Mouse (Mus musculus) heart, embryonic 13.5 days (tissue): ENCODE results near the gene Samd4b. TPM values are rescaled to one million over a fixed set of nuclear protein-coding genes. Genes with fewer than 3 reads are reported as not detected.

ENCODE experiments used
- ATAC-seq: fragments of 200-750 bp; cut with Nextera tagmentation; 2 replicates; pipeline ENCODE4 v1.8.0; 2017; ENCODE audit warnings: moderate TSS enrichment; ENCODE audit not compliant: insufficient number of reproducible peaks, low FRiP score, low TSS enrichment; ENCODE audit errors: extremely low read depth
- H3K27ac ChIP-seq: fragments of 300-500 bp; sonication (generic); replicated peaks from 2 replicates; pipeline ENCODE4 v1.5.1; 2015; ENCODE audit warnings: moderate library complexity, mild to moderate bottlenecking, inconsistent platforms
- H3K27me3 ChIP-seq: fragments of 300-500 bp; sonication (generic); replicated peaks from 2 replicates; pipeline ENCODE4 v1.6.1; 2015; ENCODE audit warnings: mild to moderate bottlenecking, inconsistent platforms
- H3K36me3 ChIP-seq: fragments of 300-500 bp; sonication (generic); 2 replicates; pipeline ENCODE4 v1.6.1; 2015; ENCODE audit warnings: mild to moderate bottlenecking, inconsistent platforms
- H3K4me1 ChIP-seq: fragments of 300-500 bp; sonication (generic); 2 replicates; pipeline ENCODE4 v1.6.1; 2015; ENCODE audit warnings: inconsistent platforms
- H3K4me2 ChIP-seq: fragments of 300-500 bp; sonication (generic); 2 replicates; pipeline ENCODE4 v1.6.1; 2015; ENCODE audit warnings: inconsistent platforms, mild to moderate bottlenecking, moderate library complexity
- H3K4me3 ChIP-seq: fragments of 300-500 bp; sonication (generic); 2 replicates; pipeline ENCODE4 v1.5.1; 2015; ENCODE audit warnings: moderate library complexity, mild to moderate bottlenecking, inconsistent platforms
- H3K9ac ChIP-seq: fragments of 300-500 bp; sonication (generic); 2 replicates; pipeline ENCODE4 v1.6.1; 2015; ENCODE audit warnings: inconsistent platforms, mild to moderate bottlenecking, moderate library complexity
- H3K9me3 ChIP-seq: fragments of 300-500 bp; sonication (generic); 2 replicates; pipeline ENCODE4 v1.6.1; 2016; ENCODE audit warnings: inconsistent platforms
- WGBS: fragments of 180-500 bp; shearing (Covaris S2); methylation state at CpG from one replicate; pipeline ENCODE4 v1.1.7; 2015; ENCODE audit warnings: mixed read lengths; 5-methylcytosine and 5-hydroxymethylcytosine counted together
- polyA plus RNA-seq: library from polyadenylated mRNA; unstranded; fragments of >200 nt; fragmentation: Nextera tagmentation; extraction: Ambion mirVana; gene quantifications from 2 replicates; pipeline ENCODE4 v1.2.1, GENCODE M21; 2015

Gene Samd4b
- polyA plus RNA-seq, 1 experiment from 2014 or later: 23.3 TPM

GRCm38 (mm10) chr7:28462769-28463168 lies 135.2 kb downstream of the Samd4b start:
- Histone ChIP-seq H3K27ac (no peak overlapping the region), H3K9me3 (no peaks in the 10 kb centered on the region), H3K9ac (no peak overlapping the region), H3K4me3 (no peak overlapping the region), H3K27me3 (peaks cover 21% of the 10 kb centered on the region), H3K36me3 (peaks cover 46% of the 10 kb centered on the region), H3K4me2 (no peak overlapping the region), H3K4me1 (peaks cover 11% of the 10 kb centered on the region)
- ATAC-seq: no peak
- WGBS: 93% methylated on average over 2 of the region's 2 CpGs

GRCm38 (mm10) chr7:28460361-28460760 lies 137.6 kb downstream of the Samd4b start:
- peaks cover 50% of the 10 kb centered on the region for H3K36me3 ChIP-seq

GRCm38 (mm10) chr7:28452361-28453005 lies 145.5 kb downstream of the Samd4b start:
- H3K4me2 ChIP-seq: peak overlapping the region; percentile 99
- no peak for ATAC-seq
- no peak overlapping the region for H3K27ac ChIP-seq
- 3% methylated on average over 23 of the region's 24 CpGs for WGBS
- H3K4me3 ChIP-seq: peak overlapping the region; percentile 85
- peaks cover 3% of the 10 kb centered on the region; the same call in 1 of the 2 replicates for H3K36me3 ChIP-seq
- peaks cover 7% of the 10 kb centered on the region; the same call in 1 of the 2 replicates for H3K4me1 ChIP-seq
- H3K27me3 ChIP-seq: no peaks in the 10 kb centered on the region; the same call in 1 of the 2 replicates
- no peaks in the 10 kb centered on the region for H3K9me3 ChIP-seq
- peak overlapping the region; percentile 92 for H3K9ac ChIP-seq

More at GRCm38 (mm10) chr7:28460361-28460760, 137.6 kb downstream of the Samd4b start:
- Histone ChIP-seq H3K27me3 (no peaks in the 10 kb centered on the region), H3K4me2 (no peak overlapping the region), H3K4me1 (no peaks in the 10 kb centered on the region), H3K9me3 (no peaks in the 10 kb centered on the region), H3K9ac (no peak overlapping the region), H3K4me3 (no peak overlapping the region), H3K27ac (no peak overlapping the region)
- 89% methylated on average over 5 of the region's 5 CpGs for WGBS
- no peak for ATAC-seq

GRCm38 (mm10) chr7:28451531-28452360 lies 146.2 kb downstream of the Samd4b start, which contains the start of gene Lrfn1:
Lrfn1 (plus strand) TSS chr7:28451980.
- H3K9me3 ChIP-seq: no peaks in the 10 kb centered on the region
- WGBS: 1% methylated on average over 39 of the region's 97 CpGs
- ATAC-seq: peak; percentile 29; the same call in 1 of the 2 replicates
- peak within 1 kb of the TSS; percentile 92 for H3K9ac ChIP-seq
- peak within 1 kb of the TSS; percentile 85 for H3K4me3 ChIP-seq
- H3K27ac ChIP-seq: no peak within 1 kb of the TSS
- H3K4me1 ChIP-seq: peaks cover 14% of the 10 kb centered on the region
- peak within 1 kb of the TSS; percentile 99 for H3K4me2 ChIP-seq
- peaks cover 3% of the 10 kb centered on the region; the same call in 1 of the 2 replicates for H3K27me3 ChIP-seq
- peaks cover 3% of the 10 kb centered on the region; the same call in 1 of the 2 replicates for H3K36me3 ChIP-seq

GRCm38 (mm10) chr7:28447865-28448820 lies 149.8 kb downstream of the Samd4b start:
- H3K36me3 ChIP-seq: no peaks in the 10 kb centered on the region
- H3K9ac ChIP-seq: no peak overlapping the region
- peaks cover 15% of the 10 kb centered on the region for H3K4me1 ChIP-seq
- H3K4me2 ChIP-seq: no peak overlapping the region
- H3K27me3 ChIP-seq: peaks cover 16% of the 10 kb centered on the region
- H3K27ac ChIP-seq: no peak overlapping the region
- 66% methylated on average over 13 of the region's 13 CpGs for WGBS
- ATAC-seq: no peak
- no peaks in the 10 kb centered on the region for H3K9me3 ChIP-seq
- H3K4me3 ChIP-seq: no peak overlapping the region

- Histone ChIP-seq H3K4me3 (no peak overlapping the region), H3K27ac (no peak overlapping the region), H3K9me3 (no peaks in the 10 kb centered on the region), H3K36me3 (no peaks in the 10 kb centered on the region), H3K4me1 (peaks cover 9% of the 10 kb centered on the region), H3K9ac (no peak overlapping the region; the same call in 1 of the 2 replicates), H3K4me2 (no peak overlapping the region), H3K27me3 (peaks cover 16% of the 10 kb centered on the region)
- WGBS: 22% methylated on average over 12 of the region's 12 CpGs
- no peak for ATAC-seq
Measured at GRCm38 (mm10) chr7:28447101-28447830, 150.7 kb downstream of the Samd4b start.

GRCm38 (mm10) chr7:28446446-28446845 lies 151.5 kb downstream of the Samd4b start:
- H3K9ac ChIP-seq: no peak overlapping the region
- ATAC-seq: no peak
- peaks cover 9% of the 10 kb centered on the region for H3K4me1 ChIP-seq
- 10% methylated on average over 12 of the region's 12 CpGs for WGBS
- H3K4me2 ChIP-seq: no peak overlapping the region
- H3K27me3 ChIP-seq: peaks cover 16% of the 10 kb centered on the region
- no peaks in the 10 kb centered on the region for H3K9me3 ChIP-seq
- H3K36me3 ChIP-seq: no peaks in the 10 kb centered on the region
- no peak overlapping the region for H3K4me3 ChIP-seq
- H3K27ac ChIP-seq: no peak overlapping the region

- Histone ChIP-seq H3K27ac (no peak overlapping the region), H3K36me3 (no peaks in the 10 kb centered on the region), H3K4me3 (no peak overlapping the region), H3K9ac (no peak overlapping the region), H3K4me2 (no peak overlapping the region), H3K9me3 (no peaks in the 10 kb centered on the region), H3K4me1 (peaks cover 9% of the 10 kb centered on the region), H3K27me3 (peaks cover 16% of the 10 kb centered on the region)
- WGBS: 74% methylated on average over 13 of the region's 13 CpGs
- ATAC-seq: no peak
Measured at GRCm38 (mm10) chr7:28444344-28444974, 153.5 kb downstream of the Samd4b start.

- no peak overlapping the region for H3K9ac ChIP-seq
- 37% methylated on average over 4 of the region's 4 CpGs for WGBS
- H3K4me1 ChIP-seq: peaks cover 9% of the 10 kb centered on the region
- no peaks in the 10 kb centered on the region for H3K36me3 ChIP-seq
- no peaks in the 10 kb centered on the region for H3K9me3 ChIP-seq
- no peak overlapping the region for H3K4me2 ChIP-seq
- no peak for ATAC-seq
- no peak overlapping the region for H3K4me3 ChIP-seq
- peaks cover 16% of the 10 kb centered on the region for H3K27me3 ChIP-seq
- peak overlapping the region; percentile 66; the same call in 1 of the 2 replicates for H3K27ac ChIP-seq
Measured at GRCm38 (mm10) chr7:28442688-28443087, 155.3 kb downstream of the Samd4b start.
